Mouse (Mus musculus) hindbrain, embryonic 16.5 days (tissue): ENCODE measurements at regions not wholly inside any gene's neighbourhood (a gene's known extent, or its start where the extent isn't known, plus 50 kb on each side); places are given as distances from the start of the nearest gene placed in this dataset.

ENCODE experiments used
- ATAC-seq: fragments of 200-750 bp; cut with Nextera tagmentation; 2 replicates; pipeline ENCODE4 v1.8.0; 2017; ENCODE audit warnings: moderate TSS enrichment, moderate library complexity
- H3K27ac ChIP-seq: fragments of 300-500 bp; sonication (generic); 2 replicates; pipeline ENCODE4 v1.5.1; 2014; ENCODE audit warnings: low read depth, mild to moderate bottlenecking, control low read depth, low read length, moderate library complexity
- H3K27me3 ChIP-seq: fragments of 300-500 bp; sonication (generic); replicated peaks from 2 replicates; pipeline ENCODE4 v1.6.1; 2014; ENCODE audit warnings: low read length; ENCODE audit not compliant: control insufficient read depth, insufficient read depth
- H3K36me3 ChIP-seq: fragments of 300-500 bp; sonication (generic); 2 replicates; pipeline ENCODE4 v1.6.1; 2014; ENCODE audit warnings: mild to moderate bottlenecking, low read length, moderate library complexity, mixed read lengths; ENCODE audit not compliant: control insufficient read depth, insufficient read depth
- H3K4me1 ChIP-seq: fragments of 300-500 bp; sonication (generic); 2 replicates; pipeline ENCODE4 v1.6.1; 2014; ENCODE audit warnings: low read depth, low read length; ENCODE audit not compliant: control insufficient read depth, insufficient read depth
- H3K4me2 ChIP-seq: fragments of 300-500 bp; sonication (generic); 2 replicates; pipeline ENCODE4 v1.6.1; 2014; ENCODE audit warnings: mild to moderate bottlenecking, low read length, control low read depth, moderate library complexity
- H3K4me3 ChIP-seq: fragments of 300-500 bp; sonication (generic); 2 replicates; pipeline ENCODE4 v1.5.1; 2014; ENCODE audit warnings: mild to moderate bottlenecking, low read length, control low read depth, moderate library complexity
- H3K9ac ChIP-seq: fragments of 300-500 bp; sonication (generic); 2 replicates; pipeline ENCODE4 v1.6.1; 2014; ENCODE audit warnings: low read depth, mild to moderate bottlenecking, control low read depth, low read length, moderate library complexity
- H3K9me3 ChIP-seq: fragments of 300-500 bp; sonication (generic); 2 replicates; pipeline ENCODE4 v1.6.1; 2014; ENCODE audit warnings: mild to moderate bottlenecking, low read length, moderate library complexity; ENCODE audit not compliant: control insufficient read depth
- WGBS: fragments of 180-500 bp; shearing (Covaris S2); extraction: QIAGEN DNeasy Blood & Tissue Kit; methylation state at CpG from one replicate; pipeline ENCODE4 v1.1.7; 2014; 5-methylcytosine and 5-hydroxymethylcytosine counted together

- no peak overlapping the region for H3K27ac ChIP-seq
- no peaks in the 10 kb centered on the region for H3K36me3 ChIP-seq
- no peak overlapping the region for H3K4me3 ChIP-seq
- no peak overlapping the region for H3K4me2 ChIP-seq
- no peaks in the 10 kb centered on the region for H3K27me3 ChIP-seq
- ATAC-seq, result no peak
- no peaks in the 10 kb centered on the region for H3K4me1 ChIP-seq
- no peak overlapping the region for H3K9ac ChIP-seq
- H3K9me3 ChIP-seq, result no peaks in the 10 kb centered on the region
- 68% methylated on average over 4 of the region's 4 CpGs for WGBS
These were observed 105.9 kb upstream of the D7Ertd443e start for GRCm38 (mm10) chr7:134491326-134491725.

- WGBS, result 75% methylated on average over 11 of the region's 11 CpGs
- ATAC-seq, result no peak
These were observed 111.8 kb upstream of the D7Ertd443e start for GRCm38 (mm10) chr7:134497219-134497618.

GRCm38 (mm10) chr7:134497870-134498269 lies 112.4 kb upstream of the D7Ertd443e start:
- Histone ChIP-seq H3K36me3 (no peaks in the 10 kb centered on the region), H3K9me3 (no peaks in the 10 kb centered on the region), H3K9ac (no peak overlapping the region), H3K27me3 (no peaks in the 10 kb centered on the region), H3K4me1 (no peaks in the 10 kb centered on the region; the same call in 1 of the 2 replicates), H3K4me3 (no peak overlapping the region), H3K27ac (no peak overlapping the region), H3K4me2 (no peak overlapping the region)
- no peak for ATAC-seq
- WGBS, result 83% methylated on average over 4 of the region's 4 CpGs

More at GRCm38 (mm10) chr7:134497219-134497618, 111.8 kb upstream of the D7Ertd443e start:
- no peaks in the 10 kb centered on the region; the same call in 1 of the 2 replicates for H3K4me1 ChIP-seq
- H3K4me2 ChIP-seq, result no peak overlapping the region
- H3K4me3 ChIP-seq, result no peak overlapping the region
- no peaks in the 10 kb centered on the region for H3K36me3 ChIP-seq
- H3K27ac ChIP-seq, result no peak overlapping the region
- H3K9me3 ChIP-seq, result no peaks in the 10 kb centered on the region
- H3K9ac ChIP-seq, result no peak overlapping the region
- no peaks in the 10 kb centered on the region for H3K27me3 ChIP-seq

- Histone ChIP-seq H3K27me3 (no peaks in the 10 kb centered on the region), H3K4me2 (no peak overlapping the region), H3K9me3 (no peaks in the 10 kb centered on the region), H3K4me3 (no peak overlapping the region), H3K27ac (no peak overlapping the region), H3K36me3 (no peaks in the 10 kb centered on the region), H3K9ac (no peak overlapping the region), H3K4me1 (no peaks in the 10 kb centered on the region; the same call in 1 of the 2 replicates)
- no peak for ATAC-seq
- WGBS, result 70% methylated on average over 9 of the region's 9 CpGs
These were observed 113.3 kb upstream of the D7Ertd443e start for GRCm38 (mm10) chr7:134498716-134499115.

GRCm38 (mm10) chr7:134499429-134499828 lies 114.0 kb upstream of the D7Ertd443e start:
- no peak overlapping the region for H3K9ac ChIP-seq
- WGBS, result 45% methylated on average over 4 of the region's 4 CpGs
- no peak overlapping the region for H3K4me3 ChIP-seq
- H3K27me3 ChIP-seq, result no peaks in the 10 kb centered on the region
- H3K9me3 ChIP-seq, result no peaks in the 10 kb centered on the region
- no peak overlapping the region for H3K4me2 ChIP-seq
- ATAC-seq, result no peak
- no peaks in the 10 kb centered on the region; the same call in 1 of the 2 replicates for H3K4me1 ChIP-seq
- H3K36me3 ChIP-seq, result no peaks in the 10 kb centered on the region
- H3K27ac ChIP-seq, result no peak overlapping the region

- Histone ChIP-seq H3K27me3 (no peaks in the 10 kb centered on the region), H3K4me1 (no peaks in the 10 kb centered on the region; the same call in 1 of the 2 replicates), H3K9me3 (no peaks in the 10 kb centered on the region), H3K27ac (no peak overlapping the region), H3K4me2 (no peak overlapping the region), H3K9ac (no peak overlapping the region), H3K36me3 (no peaks in the 10 kb centered on the region), H3K4me3 (no peak overlapping the region)
- WGBS, result 56% methylated on average over 4 of the region's 4 CpGs
- no peak for ATAC-seq
These were observed 114.7 kb upstream of the D7Ertd443e start for GRCm38 (mm10) chr7:134500210-134500609.

GRCm38 (mm10) chr7:134501079-134501478 lies 115.6 kb upstream of the D7Ertd443e start:
- Histone ChIP-seq H3K4me3 (no peak overlapping the region), H3K27me3 (no peaks in the 10 kb centered on the region), H3K9me3 (no peaks in the 10 kb centered on the region), H3K36me3 (no peaks in the 10 kb centered on the region), H3K9ac (no peak overlapping the region), H3K27ac (no peak overlapping the region), H3K4me2 (no peak overlapping the region), H3K4me1 (no peaks in the 10 kb centered on the region; the same call in 1 of the 2 replicates)
- 3% methylated on average over 1 of the region's 1 CpGs for WGBS
- ATAC-seq, result no peak

- Histone ChIP-seq H3K27me3 (no peaks in the 10 kb centered on the region), H3K4me3 (no peak overlapping the region), H3K4me1 (no peaks in the 10 kb centered on the region), H3K27ac (no peak overlapping the region), H3K9me3 (no peaks in the 10 kb centered on the region), H3K9ac (no peak overlapping the region), H3K4me2 (no peak overlapping the region), H3K36me3 (no peaks in the 10 kb centered on the region)
- ATAC-seq, result no peak
- 79% methylated on average over 6 of the region's 6 CpGs for WGBS
These were observed 125.0 kb upstream of the D7Ertd443e start for GRCm38 (mm10) chr7:134510333-134510928.

GRCm38 (mm10) chr7:134519372-134519975 lies 134.0 kb upstream of the D7Ertd443e start:
- H3K27ac ChIP-seq, result no peak overlapping the region
- H3K4me3 ChIP-seq, result no peak overlapping the region
- 79% methylated on average over 9 of the region's 9 CpGs for WGBS
- H3K36me3 ChIP-seq, result no peaks in the 10 kb centered on the region
- H3K4me2 ChIP-seq, result no peak overlapping the region
- no peak for ATAC-seq
- no peaks in the 10 kb centered on the region for H3K4me1 ChIP-seq
- H3K27me3 ChIP-seq, result no peaks in the 10 kb centered on the region
- H3K9me3 ChIP-seq, result no peaks in the 10 kb centered on the region
- no peak overlapping the region for H3K9ac ChIP-seq
